Mouse (Mus musculus) lung, postnatal 10 days (tissue): Measurements from ENCODE around the gene Foxi2.

Experiments used
- DNase-seq: peaks from one replicate; pipeline ENCODE4 v3.0.0; 2021

Gene Foxi2

DNA sequence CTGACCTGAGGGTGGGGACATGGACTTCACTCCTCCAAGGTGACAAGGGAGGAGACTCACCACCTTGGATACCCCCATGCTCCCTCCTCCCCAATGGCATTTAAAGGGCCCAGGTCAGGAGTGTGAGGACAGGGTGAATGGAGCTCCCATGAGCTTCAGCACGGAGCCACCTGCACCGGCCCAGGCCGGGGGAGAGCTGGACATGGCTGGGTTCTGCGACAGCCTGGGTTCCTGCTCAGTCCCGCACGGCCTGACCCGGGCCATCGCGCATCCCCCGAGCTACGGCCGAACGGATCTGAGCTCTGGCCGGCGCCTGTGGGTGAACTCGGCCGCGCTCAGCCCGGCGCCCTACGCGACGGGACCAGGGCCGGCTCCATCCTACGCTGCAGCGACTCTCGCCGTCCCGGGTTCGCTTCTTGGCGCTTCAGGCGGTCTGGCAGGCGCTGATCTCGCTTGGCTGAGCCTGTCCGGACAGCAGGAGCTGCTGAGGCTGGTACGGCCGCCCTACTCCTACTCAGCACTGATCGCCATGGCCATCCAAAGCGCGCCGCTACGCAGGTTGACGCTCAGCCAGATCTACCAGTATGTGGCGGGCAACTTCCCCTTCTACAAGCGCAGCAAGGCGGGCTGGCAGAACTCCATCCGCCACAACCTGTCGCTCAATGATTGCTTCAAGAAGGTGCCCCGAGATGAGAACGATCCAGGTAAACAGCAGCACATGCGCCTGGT lies at the start of gene Foxi2:
Gene Foxi2 (plus strand): TSS at position 72 of the 729 bp plus-strand sequence.
- DNase-seq: no peak

DNA sequence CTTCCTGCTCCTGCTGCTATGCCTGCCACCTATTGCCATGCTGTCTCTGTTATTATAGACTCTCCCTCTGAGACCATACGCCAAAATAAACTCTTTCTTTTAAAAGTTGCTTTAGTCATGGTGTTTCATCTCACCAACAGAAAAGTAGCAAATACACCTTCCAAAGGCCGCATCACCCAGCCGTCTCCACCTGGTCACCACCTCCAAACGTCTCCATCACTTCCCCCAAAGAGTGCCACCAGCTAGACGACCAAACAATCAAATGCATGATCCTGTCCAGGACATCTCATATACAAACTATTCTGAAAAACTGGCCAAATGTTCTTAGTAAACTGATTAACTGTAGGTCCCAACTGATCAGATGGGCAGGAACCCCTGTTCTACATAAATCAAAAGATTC lies 45.5 kb upstream of the Foxi2 start:
- DNase-seq: no peak

DNA sequence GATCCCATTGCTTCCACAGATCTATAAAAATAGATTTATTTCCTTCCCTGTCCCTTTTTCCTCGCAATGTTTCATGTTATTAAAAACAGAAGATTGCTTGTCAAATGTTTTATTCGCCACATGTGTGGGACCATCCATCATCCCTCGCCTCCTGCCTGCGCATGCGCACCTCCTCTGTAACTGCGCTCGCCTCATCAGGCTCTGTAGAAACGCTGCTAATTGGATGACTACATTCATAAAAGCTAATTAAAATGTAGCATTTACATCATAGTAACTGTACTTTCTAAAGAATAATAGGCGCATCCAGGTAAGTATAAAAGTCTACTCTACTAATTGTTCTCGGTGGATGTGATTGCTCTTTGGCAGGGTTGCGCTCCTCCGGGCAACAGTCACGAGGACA lies 34.1 kb upstream of the Foxi2 start:
- no peak for DNase-seq

DNA sequence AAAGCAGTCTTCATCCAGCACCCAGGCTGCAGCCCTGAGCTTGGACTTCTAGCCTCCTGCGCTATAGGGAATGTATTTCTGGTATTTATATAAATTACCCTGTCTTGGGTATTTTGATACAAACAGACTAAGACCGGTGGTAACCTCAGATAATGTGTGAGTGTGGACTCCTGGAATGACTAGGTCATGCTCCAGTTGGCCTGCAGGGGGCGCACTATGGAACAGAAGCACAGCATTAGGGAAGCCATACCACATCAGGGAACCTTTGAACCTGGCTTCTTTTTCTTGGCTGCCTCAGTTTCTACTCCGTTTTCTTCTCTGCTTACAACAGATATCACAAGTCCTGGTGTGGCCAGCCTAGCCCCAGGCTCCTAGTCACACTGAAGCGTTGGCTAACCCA lies 33.2 kb upstream of the Foxi2 start:
- DNase-seq: no peak

DNA sequence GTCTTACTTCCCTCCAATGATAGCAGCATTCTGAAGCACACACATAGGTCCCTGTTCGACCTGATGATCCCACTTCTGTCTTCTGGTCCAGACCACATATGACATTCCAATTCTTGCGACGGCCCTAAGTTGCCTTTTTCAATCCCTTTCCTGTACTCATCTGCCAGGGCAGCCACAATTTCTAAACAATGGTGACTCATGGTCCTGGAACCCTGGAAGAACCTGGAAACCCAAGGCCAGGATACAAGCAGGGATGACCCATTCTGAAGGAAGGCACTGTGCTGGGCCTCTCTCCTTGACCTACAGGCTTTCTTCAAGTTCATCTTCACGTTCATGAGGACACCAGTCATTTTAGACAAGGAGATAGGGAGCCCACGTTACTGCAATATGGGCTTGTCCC lies 31.8 kb upstream of the Foxi2 start:
- DNase-seq: no peak

DNA sequence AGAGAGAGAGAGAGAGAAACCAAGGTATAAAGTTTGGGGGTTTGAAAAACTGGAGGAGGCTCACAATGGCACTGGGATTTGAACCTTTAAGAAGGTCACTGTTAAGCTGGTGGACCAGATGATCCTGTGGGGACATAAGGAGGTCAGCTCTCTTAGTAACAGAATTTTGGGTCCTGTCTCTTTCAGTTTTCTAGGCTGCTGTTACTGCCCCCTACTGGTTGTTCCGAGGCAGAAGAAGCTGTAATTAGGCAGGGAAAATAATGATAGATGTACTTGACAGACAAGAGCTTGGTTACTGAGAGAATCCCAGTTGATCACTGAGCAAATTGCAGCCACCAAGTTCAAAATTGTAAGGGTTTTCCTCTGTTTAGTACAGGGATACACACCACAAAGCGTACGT lies 21.1 kb upstream of the Foxi2 start:
- no peak for DNase-seq

DNA sequence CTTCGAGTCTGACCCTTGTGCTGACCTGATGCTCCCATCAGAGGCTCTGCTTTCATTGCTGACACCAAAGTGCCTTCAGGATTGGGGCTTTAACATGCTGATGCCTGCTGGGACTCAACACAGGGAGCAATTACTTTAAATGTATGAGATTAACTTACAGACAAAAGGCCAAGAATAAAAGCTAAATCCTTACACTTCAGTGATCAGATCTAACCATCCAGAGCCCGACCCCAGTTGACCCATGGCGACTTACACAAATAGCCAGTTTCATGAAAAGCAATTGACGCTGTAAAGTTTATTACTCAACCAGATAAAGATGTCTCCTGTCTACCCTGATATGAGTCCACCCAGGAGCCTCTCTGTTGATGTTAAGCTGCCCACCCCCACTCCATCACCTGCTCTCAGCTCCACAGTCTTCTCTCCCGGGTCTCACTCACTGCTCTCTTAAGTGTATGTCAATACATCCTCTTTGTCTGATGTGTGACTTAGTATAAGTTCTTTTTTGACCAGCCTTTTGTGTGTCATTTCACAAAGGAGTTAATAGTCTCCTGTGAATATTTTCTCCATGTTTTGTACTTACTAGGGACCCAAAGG lies 17.1 kb upstream of the Foxi2 start:
- no peak for DNase-seq

DNA sequence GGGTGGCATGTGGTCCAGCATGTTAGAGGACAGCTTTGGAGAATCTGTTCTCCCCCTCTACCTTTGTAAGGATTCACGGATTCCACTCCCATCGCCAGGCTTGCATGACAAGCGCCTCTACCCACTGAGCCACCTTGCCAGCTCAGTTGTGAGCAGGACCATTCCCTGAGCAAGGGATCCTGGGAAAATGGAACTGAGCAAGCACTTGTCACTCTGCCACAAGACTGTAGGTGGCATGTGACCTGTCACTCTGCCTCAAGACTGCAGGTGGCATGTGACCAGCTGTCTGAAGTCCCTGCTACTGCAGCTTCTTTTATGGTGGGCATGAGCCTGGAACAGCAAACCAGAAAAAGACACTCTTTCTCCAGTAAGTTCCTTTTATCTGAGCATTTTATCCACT lies 15.7 kb upstream of the Foxi2 start:
- no peak for DNase-seq

DNA sequence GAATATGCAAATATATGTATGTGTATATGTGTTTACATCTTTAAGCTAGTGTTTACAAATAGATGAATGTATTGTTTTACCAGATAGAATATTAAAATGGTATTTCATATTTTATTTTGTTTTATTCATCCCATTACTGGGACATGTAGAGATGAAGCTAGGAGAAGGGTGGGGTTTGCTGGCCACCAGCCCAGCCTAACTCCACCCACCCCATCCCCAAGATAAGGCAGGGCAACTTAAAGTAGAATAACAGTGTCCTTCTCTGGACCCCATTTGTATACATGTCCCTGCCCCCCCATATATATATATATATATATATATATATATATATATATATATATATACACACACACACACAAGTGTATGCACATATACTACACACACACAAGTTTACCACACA lies 14.9 kb upstream of the Foxi2 start:
- DNase-seq: no peak

DNA sequence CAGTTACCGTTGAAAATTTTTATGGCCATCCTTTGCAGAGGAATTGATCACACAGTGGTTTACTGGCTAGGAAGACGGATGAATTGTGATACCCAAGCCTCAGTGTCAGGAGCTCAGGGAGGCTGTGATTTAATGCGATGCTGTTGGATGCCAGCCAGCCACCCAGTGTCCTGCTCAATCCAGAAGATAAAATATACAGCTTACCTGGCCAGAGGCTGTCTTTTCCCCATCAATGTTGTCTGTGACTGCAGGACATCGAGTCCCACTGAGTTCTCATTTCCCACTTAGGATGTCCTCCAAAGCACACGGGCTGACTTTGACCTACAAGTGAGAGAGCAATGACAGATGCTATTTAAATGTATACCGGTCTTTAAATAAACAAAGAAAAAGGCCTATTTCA lies 13.0 kb upstream of the Foxi2 start:
- no peak for DNase-seq

DNA sequence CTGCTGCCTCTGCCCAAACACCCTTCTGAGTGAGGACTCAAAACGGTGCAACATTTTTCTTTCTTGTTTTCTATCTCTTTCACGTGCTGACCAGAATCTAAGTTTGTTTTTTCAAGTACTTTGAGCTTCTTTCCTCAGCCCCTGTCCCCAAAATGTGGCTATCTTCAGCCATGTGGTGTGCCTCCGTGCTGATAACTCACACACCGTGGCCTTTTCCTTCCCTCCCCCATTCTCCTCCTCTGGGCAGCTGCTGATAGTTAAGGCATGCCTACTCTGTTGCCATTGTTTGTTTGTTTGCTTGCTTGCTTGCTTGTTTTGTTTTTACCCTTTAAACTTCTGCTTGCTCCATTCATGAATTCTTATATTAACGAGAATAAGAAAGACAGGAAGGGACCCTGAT lies 12.2 kb upstream of the Foxi2 start:
- no peak for DNase-seq

DNA sequence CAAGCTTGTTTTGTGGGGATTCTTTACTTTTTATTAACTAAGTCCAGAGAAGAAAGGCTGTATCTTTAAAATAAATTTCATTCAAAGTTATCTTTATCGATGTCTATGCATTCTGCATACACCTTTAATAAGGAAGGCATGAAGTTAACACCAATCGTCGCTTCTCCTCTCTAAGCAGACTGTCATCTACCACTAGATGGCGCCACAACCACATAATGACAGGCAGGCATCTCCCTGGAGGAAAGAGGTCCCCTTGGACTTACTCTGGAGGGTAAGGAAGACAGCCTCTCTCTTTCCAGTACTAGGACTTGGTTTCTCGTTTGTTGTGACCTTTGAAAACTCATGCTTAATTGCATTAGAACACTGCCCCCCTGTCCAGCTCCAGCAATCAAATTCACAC lies 6.7 kb upstream of the Foxi2 start:
- DNase-seq: peak; percentile 82

DNA sequence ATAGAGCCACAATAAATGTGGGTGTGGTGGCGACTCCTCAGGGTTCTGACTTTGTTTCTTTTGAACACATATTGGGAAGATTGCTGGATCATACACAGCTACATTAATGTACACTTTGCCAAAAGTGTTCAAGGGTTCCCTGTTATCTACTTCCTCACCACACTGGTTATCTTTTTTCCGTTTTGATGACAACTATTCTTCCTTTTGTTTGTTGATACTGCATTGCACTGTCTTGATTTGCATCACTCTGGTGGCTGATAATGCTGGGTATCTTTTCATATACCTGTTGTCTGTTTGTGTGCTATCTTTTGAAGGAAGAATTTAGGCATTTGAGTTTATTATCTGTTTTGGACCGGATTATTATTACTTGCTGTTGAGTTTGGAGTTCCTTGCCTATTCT lies 3.3 kb upstream of the Foxi2 start:
- no peak for DNase-seq

DNA sequence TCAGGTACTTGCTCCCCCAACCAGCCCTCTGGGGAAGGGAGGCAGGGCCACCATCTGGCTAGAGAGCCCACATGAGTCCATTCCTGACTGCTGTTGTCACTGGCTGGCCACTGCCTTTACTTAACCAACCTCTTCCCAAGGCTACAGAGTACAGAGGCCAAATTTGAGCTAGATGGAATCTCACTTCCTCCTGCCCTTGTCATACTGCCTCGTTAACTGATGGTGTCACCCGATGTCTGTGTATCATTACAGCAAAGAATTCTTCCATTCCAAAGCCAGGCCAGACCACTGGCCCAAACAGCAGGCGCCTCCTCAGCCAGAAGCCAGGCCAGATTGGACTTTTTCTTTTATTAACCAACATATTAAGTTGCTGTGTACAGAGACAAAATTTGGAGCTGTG lies 1.6 kb upstream of the Foxi2 start:
- peak; percentile 3 for DNase-seq

DNA sequence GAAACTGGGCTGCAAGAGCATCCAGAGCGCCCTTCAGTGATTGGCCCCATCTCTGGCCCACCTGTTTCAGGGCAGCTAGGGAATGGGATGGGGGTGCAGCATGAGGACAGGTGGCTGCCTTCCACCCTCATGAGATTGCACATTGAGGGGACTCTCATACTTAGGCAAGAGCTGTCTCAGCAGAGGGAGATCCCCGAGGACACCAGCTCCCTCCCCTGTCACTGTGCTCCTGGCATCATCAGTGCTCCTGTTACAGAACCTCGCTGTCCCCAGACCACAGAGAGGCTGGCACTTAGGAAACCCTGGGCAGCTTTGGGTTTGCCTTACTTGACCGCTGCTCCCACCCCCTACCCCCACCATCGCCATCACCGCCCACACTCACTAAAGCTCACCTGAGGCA lies 2.2 kb downstream of the Foxi2 start:
- DNase-seq: no peak

DNA sequence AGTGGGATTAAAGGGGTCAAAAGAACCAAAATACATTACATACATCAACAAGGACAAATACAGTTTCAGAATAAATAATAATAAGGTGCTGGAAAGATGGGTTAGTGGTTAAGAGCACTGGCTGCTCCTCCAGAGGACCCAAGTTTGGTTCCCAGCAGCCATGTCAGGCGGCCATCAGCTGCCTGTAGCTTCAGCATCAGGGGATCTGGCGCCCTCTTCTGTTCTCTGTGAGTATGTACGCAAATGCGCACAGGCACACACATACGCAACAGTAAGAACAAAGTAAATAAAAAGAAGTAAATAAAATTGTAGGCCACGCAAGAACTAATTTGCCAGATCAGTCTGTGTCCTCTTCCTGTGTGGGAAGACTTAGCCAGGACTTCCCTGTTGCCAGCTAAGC lies 18.7 kb downstream of the Foxi2 start:
- no peak for DNase-seq

DNA sequence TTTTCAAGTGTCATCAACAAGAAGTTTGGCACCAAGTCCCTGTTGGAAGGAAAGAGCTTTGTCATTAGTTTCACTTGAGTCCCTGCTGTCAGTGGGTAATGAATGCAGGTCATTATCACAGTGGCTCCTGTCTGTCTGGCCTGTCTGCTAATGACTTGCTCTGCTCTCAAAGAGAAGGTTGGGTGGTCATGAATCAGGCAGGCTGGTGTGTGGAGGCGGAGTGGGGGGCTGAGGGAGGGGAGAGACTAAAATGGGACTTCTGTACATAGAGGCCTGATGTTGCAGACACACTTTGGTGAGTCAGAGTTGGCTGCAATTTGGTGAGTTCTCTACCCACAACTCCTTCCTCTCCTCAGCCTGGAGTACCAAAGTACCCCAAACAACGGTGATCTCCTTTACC lies 20.8 kb downstream of the Foxi2 start:
- DNase-seq: no peak

DNA sequence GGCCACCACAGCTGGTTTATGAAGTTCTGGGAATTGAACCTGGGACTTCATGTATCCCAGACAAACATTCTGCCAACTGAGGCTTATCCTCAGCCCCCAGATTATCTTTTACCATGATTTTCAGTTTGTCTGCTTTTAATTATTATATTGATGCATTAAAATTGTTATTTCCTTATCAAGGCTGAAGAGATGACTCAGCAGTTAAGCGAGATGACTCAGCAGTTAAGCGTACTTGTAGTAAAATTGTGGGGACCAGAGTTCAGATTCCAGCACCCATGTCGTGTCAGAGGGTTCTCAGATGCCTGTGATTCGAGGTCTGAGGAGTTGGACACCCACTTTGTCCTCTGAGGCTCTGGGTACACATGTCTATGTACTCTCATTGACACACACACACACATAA lies 33.8 kb downstream of the Foxi2 start:
- no peak for DNase-seq

DNA sequence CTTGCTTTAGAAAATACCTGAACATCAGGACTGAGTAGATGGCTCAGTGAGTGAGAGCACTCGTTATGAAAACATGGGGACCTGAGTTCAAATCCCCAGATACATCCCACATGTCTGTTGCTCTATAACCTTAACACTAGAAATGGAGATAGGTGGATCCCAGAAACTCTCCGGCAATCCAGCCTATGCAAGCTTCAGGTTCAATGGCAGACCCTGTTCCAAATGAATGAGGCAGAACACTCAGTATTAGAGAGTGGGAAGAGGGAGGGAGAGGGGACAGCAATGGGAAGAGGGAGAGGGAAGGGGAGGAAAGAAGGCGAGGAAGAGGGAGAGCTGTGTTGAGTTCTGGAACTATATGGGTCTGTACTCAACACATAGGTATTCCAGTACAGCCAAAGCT lies 41.2 kb downstream of the Foxi2 start:
- DNase-seq: no peak

DNA sequence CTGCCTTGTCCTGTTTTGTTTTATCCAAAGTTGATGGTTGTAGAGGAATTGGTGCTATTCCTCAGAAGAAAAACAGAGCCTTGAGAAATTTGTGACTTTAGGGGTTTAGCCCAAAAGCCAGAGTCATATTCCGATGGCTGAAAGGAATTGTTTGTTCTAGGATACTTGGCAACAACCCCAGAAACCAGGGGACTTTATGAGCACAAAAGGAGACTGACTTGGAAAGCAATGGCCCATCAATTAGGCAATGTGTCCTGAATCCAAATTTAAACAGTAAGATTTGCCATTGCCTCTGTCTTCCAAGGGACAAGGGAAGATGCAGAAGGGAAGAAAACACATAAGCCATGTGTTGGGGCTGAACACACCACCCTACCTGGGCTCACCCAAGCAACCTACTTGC lies 42.3 kb downstream of the Foxi2 start:
- no peak for DNase-seq

DNA sequence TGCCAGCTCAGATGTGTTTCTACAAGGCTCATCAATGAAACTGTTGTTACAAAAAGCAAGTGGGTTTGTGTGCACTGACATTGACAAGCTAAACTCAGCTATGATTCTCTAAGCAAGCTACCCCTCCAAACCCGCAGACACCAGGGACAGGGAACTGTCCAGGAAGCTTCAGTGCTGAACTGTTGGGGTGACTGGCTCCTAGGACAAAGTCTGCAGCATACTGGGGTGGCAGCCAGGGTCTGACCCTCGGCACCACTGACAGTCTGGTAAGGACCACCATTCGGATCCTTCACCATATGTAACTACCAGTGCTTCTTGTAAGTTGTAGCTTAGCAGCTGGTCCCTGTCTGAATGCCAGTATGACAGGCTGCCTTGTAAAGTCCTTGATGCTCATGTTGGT lies 43.6 kb downstream of the Foxi2 start:
- DNase-seq: peak; percentile 21
